In the genomic region with DNA sequence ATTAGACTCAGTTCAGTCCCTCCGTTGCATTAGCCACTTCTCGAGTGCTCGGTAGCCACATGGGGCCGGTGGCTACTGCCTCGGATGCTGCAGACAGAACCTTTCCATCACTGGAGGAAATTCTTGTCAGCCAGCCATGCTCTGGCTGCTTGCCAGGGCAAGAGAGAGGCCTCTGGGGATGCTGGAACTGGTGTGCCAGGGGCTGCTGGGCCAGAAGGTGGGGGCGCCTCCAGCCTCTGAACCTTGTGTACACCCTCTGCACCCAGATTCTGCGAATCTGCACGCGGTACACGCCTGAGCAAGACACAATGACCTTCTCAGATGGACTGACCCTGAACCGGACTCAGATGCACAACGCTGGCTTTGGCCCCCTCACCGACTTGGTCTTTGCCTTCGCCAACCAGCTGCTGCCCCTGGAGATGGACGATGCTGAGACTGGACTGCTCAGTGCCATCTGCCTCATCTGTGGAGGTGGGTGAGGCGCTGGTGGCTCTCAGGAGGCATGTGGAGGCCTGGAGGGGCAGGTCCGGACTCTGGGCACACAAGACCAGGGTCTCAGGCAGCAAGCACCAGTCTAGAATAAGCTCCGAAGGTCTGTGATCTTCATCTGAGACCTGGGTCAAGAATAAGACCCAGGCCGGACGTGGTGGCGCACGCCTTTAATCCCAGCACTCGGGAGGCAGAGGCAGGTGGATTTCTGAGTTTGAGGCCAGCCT, we compare ENCODE assay signal across 9 mouse cellular contexts. TPM values are rescaled to one million over a fixed set of nuclear protein-coding genes. Genes with fewer than 3 reads are reported as not detected.
DNase-seq lines count a peak whose midpoint lies in the region; ATAC-seq and TF ChIP-seq lines count a peak whose summit lies in the region.
"Had no signal": no experiment of that assay in that cellular context is flagged by ENCODE, and none has a peak within 500 bp of the region (broad histone marks: within the 10 kb centered on the region; RNA-seq: fewer than 3 reads in every experiment).

No protein-coding gene starts in this region.

- 67% methylated on average over 23 of the region's 23 CpGs for WGBS in heart, embryonic 15.5 days
- 74% methylated on average over 23 of the region's 23 CpGs for WGBS in limb, embryonic 14.5 days
- 77% methylated on average over 23 of the region's 23 CpGs for WGBS in liver, embryonic 12.5 days (ENCODE audit: insufficient replicate concordance)

- peak; percentile 25 for DNase-seq in CD4-positive, CD25-positive, alpha-beta regulatory T cell, adult 2 months (ENCODE audit: low read depth, low spot score)
- peak; percentile 74 for DNase-seq in right cerebral cortex, postnatal 4 days
- DNase-seq in right cerebral cortex, adult 18-20 months: no peak
- DNase-seq in limb, embryonic 14.5 days (ENCODE audit: low spot score): no peak

- no peak overlapping the region for H3K4me2 ChIP-seq in heart, embryonic 15.5 days
- H3K4me2 ChIP-seq in limb, embryonic 14.5 days (replicated peaks; ENCODE audit: low read depth, low read length, severe bottlenecking): no peak overlapping the region
- no peak overlapping the region for H3K4me2 ChIP-seq in liver, embryonic 12.5 days

- ATAC-seq in CD4-positive, CD25-positive, alpha-beta regulatory T cell, adult 4 months: no peak
- no peak for ATAC-seq in heart, embryonic 15.5 days (replicated peaks; ENCODE audit: insufficient number of reproducible peaks, insufficient read depth, low FRiP score, low read depth)
- ATAC-seq in limb, embryonic 14.5 days (ENCODE audit: low FRiP score, low read depth): no peak
- no peak for ATAC-seq in activated CD4-positive, CD25-positive, alpha-beta regulatory T cell, adult 4 months
- ATAC-seq in liver, embryonic 12.5 days: no peak

- peaks cover 58% of the 10 kb centered on the region for H3K4me1 ChIP-seq in heart, embryonic 15.5 days (replicated peaks)
- peaks cover 51% of the 10 kb centered on the region for H3K4me1 ChIP-seq in limb, embryonic 14.5 days (ENCODE audit: control insufficient read depth, insufficient read depth, low read length)
- peaks cover 34% of the 10 kb centered on the region for H3K4me1 ChIP-seq in liver, embryonic 12.5 days

- H3K27ac ChIP-seq in heart, embryonic 15.5 days: peak overlapping the region; percentile 27; the same call in 1 of the 2 replicates
- 0 out of 2 replicates have a peak overlapping the region, but pooled peaks have one; percentile 19 for H3K27ac ChIP-seq in limb, embryonic 14.5 days (replicated peaks; ENCODE audit: low read depth, low read length)
- H3K27ac ChIP-seq in liver, embryonic 12.5 days: no peak overlapping the region
- H3K27ac ChIP-seq: left cerebral cortex, adult 2 months had no signal

- no peaks in the 10 kb centered on the region for H3K9me3 ChIP-seq in heart, embryonic 15.5 days (replicated peaks)
- no peaks in the 10 kb centered on the region for H3K9me3 ChIP-seq in limb, embryonic 14.5 days (ENCODE audit: control insufficient read depth, low read length)
- H3K9me3 ChIP-seq in liver, embryonic 12.5 days (replicated peaks): no peaks in the 10 kb centered on the region

- no peak for TF ChIP-seq POLR2A in limb, embryonic 14.5 days (IDR thresholded peaks at IDR 0.05; ENCODE audit: borderline replicate concordance, extremely low read depth, insufficient read depth, insufficient read length)

- H3K36me3 ChIP-seq in heart, embryonic 15.5 days: peaks cover 71% of the 10 kb centered on the region
- peaks cover 85% of the 10 kb centered on the region for H3K36me3 ChIP-seq in limb, embryonic 14.5 days (ENCODE audit: control insufficient read depth, insufficient read depth, low read length)
- peaks cover 59% of the 10 kb centered on the region for H3K36me3 ChIP-seq in liver, embryonic 12.5 days

- H3K9ac ChIP-seq in heart, embryonic 15.5 days: no peak overlapping the region
- H3K9ac ChIP-seq in limb, embryonic 14.5 days (ENCODE audit: low read depth, low read length, severe bottlenecking): 0 out of 2 replicates have a peak overlapping the region, but pooled peaks have one; percentile 7
- H3K9ac ChIP-seq in liver, embryonic 12.5 days: no peak overlapping the region

- H3K4me3 ChIP-seq in heart, embryonic 15.5 days: no peak overlapping the region
- no peak overlapping the region for H3K4me3 ChIP-seq in limb, embryonic 14.5 days (replicated peaks; ENCODE audit: low read length)
- no peak overlapping the region for H3K4me3 ChIP-seq in liver, embryonic 12.5 days
- H3K4me3 ChIP-seq: left cerebral cortex, adult 2 months had no signal

- no peaks in the 10 kb centered on the region for H3K27me3 ChIP-seq in heart, embryonic 15.5 days
- H3K27me3 ChIP-seq in limb, embryonic 14.5 days (ENCODE audit: control insufficient read depth, insufficient read depth, low read length): no peaks in the 10 kb centered on the region
- peaks cover 56% of the 10 kb centered on the region for H3K27me3 ChIP-seq in liver, embryonic 12.5 days (replicated peaks)

RNA-seq across cellular contexts. Expression of gene Gjd3, which starts 11.3 kb away (rescaled TPM):
- polyA plus RNA-seq in CD4-positive, CD25-positive, alpha-beta regulatory T cell, adult 4 months (2017; shearing (Covaris generic)): not detected
- polyA plus RNA-seq in heart, embryonic 15.5 days (2015; fragmentation: Nextera tagmentation; extraction: Ambion mirVana): 3.6 and 4.4 TPM in 2 replicates
- polyA plus RNA-seq in limb, embryonic 14.5 days (2012; rRNA removed): 1.3 and 2.2 TPM in 2 replicates
- 0.41 and 0.45 TPM in 2 replicates for polyA plus RNA-seq in limb, embryonic 14.5 days (2014; fragmentation: Nextera tagmentation; extraction: Ambion mirVana)
- polyA plus RNA-seq in activated CD4-positive, CD25-positive, alpha-beta regulatory T cell, adult 4 months (2017; shearing (Covaris generic)): under 1 TPM in 1 of 2 experiments, not detected in 1; 0.41 TPM
- not detected in 2 replicates for polyA plus RNA-seq in liver, embryonic 12.5 days (2016; fragmentation: Nextera tagmentation; extraction: Ambion mirVana)

RNA-seq across cellular contexts. Expression of gene Rara, which starts 43.9 kb away (rescaled TPM):
- polyA plus RNA-seq in CD4-positive, CD25-positive, alpha-beta regulatory T cell, adult 4 months (2017; shearing (Covaris generic)): 1 to 10 TPM; 8.6 to 8.9 TPM
- polyA plus RNA-seq in heart, embryonic 15.5 days (2015; fragmentation: Nextera tagmentation; extraction: Ambion mirVana): 26.2 and 31.0 TPM in 2 replicates
- 39.8 and 57.0 TPM in 2 replicates for polyA plus RNA-seq in limb, embryonic 14.5 days (2012; rRNA removed)
- 52.4 and 58.3 TPM in 2 replicates for polyA plus RNA-seq in limb, embryonic 14.5 days (2014; fragmentation: Nextera tagmentation; extraction: Ambion mirVana)
- 10 to 100 TPM in 1 of 2 experiments, 1 to 10 TPM in 1; 9.0 to 13.7 TPM for polyA plus RNA-seq in activated CD4-positive, CD25-positive, alpha-beta regulatory T cell, adult 4 months (2017; shearing (Covaris generic))
- 6.8 and 7.1 TPM in 2 replicates for polyA plus RNA-seq in liver, embryonic 12.5 days (2016; fragmentation: Nextera tagmentation; extraction: Ambion mirVana)

RNA-seq across cellular contexts. Expression of gene Top2a, which starts 52.5 kb away (rescaled TPM):
- 10 to 100 TPM; 39.6 to 58.8 TPM for polyA plus RNA-seq in CD4-positive, CD25-positive, alpha-beta regulatory T cell, adult 4 months (2017; shearing (Covaris generic))
- polyA plus RNA-seq in heart, embryonic 15.5 days (2015; fragmentation: Nextera tagmentation; extraction: Ambion mirVana): 149 and 159 TPM in 2 replicates
- 98.2 and 134 TPM in 2 replicates for polyA plus RNA-seq in limb, embryonic 14.5 days (2012; rRNA removed)
- 205 and 209 TPM in 2 replicates for polyA plus RNA-seq in limb, embryonic 14.5 days (2014; fragmentation: Nextera tagmentation; extraction: Ambion mirVana)
- 100 to 1,000 TPM; 118 to 121 TPM for polyA plus RNA-seq in activated CD4-positive, CD25-positive, alpha-beta regulatory T cell, adult 4 months (2017; shearing (Covaris generic))
- 249 and 261 TPM in 2 replicates for polyA plus RNA-seq in liver, embryonic 12.5 days (2016; fragmentation: Nextera tagmentation; extraction: Ambion mirVana)

Comparison
In these comparisons a context has a peak if more than half of its experiments do, and no peak if none do; other contexts are left out.
1. DNase-seq: peak in CD4-positive, CD25-positive, alpha-beta regulatory T cell, adult 2 months (single experiment) and right cerebral cortex, postnatal 4 days (single experiment); none in right cerebral cortex, adult 18-20 months (single experiment) and limb, embryonic 14.5 days (single experiment).